Mouse (Mus musculus) kidney, adult 2 months (tissue): ENCODE measurements around the gene Atoh8. TPM values are rescaled to one million over a fixed set of nuclear protein-coding genes. Genes with fewer than 3 reads are reported as not detected.

Experiments
- DNase-seq: peaks from one replicate; pipeline ENCODE4 v3.0.0; 2021
- H3K27ac ChIP-seq: fragments of 200-500 bp; 2 replicates; pipeline ENCODE4 v1.5.1; 2012; ENCODE audit warnings: low read depth, low read length, control low read depth, inconsistent platforms; ENCODE audit not compliant: insufficient read depth
- H3K27me3 ChIP-seq: fragments of 200-500 bp; replicated peaks from 2 replicates; pipeline ENCODE4 v1.6.1; 2012; ENCODE audit warnings: mild to moderate bottlenecking, moderate library complexity, low read length, inconsistent platforms; ENCODE audit not compliant: control insufficient read depth, insufficient read depth
- H3K36me3 ChIP-seq: fragments of 200-500 bp; 2 replicates; pipeline ENCODE4 v1.6.1; 2012; ENCODE audit warnings: mild to moderate bottlenecking, moderate library complexity, low read length, inconsistent platforms; ENCODE audit not compliant: control insufficient read depth, insufficient read depth
- H3K4me1 ChIP-seq: fragments of 200-500 bp; 2 replicates; pipeline ENCODE4 v1.6.1; 2011; ENCODE audit warnings: low read length; ENCODE audit not compliant: control insufficient read depth, insufficient read depth
- H3K4me3 ChIP-seq: fragments of 200-500 bp; 2 replicates; pipeline ENCODE4 v1.5.1; 2011; ENCODE audit warnings: mild to moderate bottlenecking, low read depth, low read length, control low read depth; ENCODE audit not compliant: insufficient read depth
- CTCF ChIP-seq: fragments of 200-500 bp; conservative IDR thresholded peaks from 2 replicates; pipeline ENCODE4 v1.5.1; 2011; ENCODE audit warnings: low read depth, mild to moderate bottlenecking, control low read depth, low read length, moderate library complexity, mixed read lengths; ENCODE audit not compliant: insufficient read depth, insufficient read length
- POLR2A ChIP-seq: fragments of 200-500 bp; IDR thresholded peaks from one replicate; pipeline ENCODE4 v1.6.1; 2011; ENCODE audit warnings: low read depth, low read length, control low read depth
- WGBS: fragments of 180-500 bp; shearing (Covaris S2); methylation state at CpG from one replicate; pipeline ENCODE4 v1.1.7; 2018; 5-methylcytosine and 5-hydroxymethylcytosine counted together
- polyA plus RNA-seq: library from polyadenylated mRNA; depleted of rRNA; stranded (reverse); fragments of >200 nt; gene quantifications from 2 replicates; pipeline ENCODE4 v1.2.3, GENCODE M21; 2012

Atoh8 gene
- polyA plus RNA-seq, 1 experiment = 7.7 TPM

DNA sequence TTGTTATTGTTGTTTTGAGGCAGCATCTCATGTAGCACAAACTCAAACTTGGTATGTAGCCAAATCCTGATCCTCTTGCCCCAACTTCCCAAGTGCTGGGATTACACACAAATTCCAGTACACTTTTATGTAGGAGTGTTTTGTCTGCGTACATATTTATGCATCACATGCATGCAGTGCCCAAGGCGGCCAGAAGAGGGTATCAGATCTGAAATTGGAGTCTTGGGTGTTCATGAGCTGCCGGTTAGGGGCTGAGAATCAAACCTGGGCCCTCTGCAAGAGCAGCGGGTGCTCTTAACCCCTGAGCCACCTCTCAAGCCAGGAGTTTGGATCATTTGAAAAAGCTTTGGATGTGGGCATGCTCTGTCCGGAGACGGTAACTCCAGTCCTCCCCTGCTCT is 40.8 kb upstream of the Atoh8 start:
- H3K27me3 ChIP-seq = no peaks in the 10 kb centered on the region
- H3K4me1 ChIP-seq = no peaks in the 10 kb centered on the region
- 95% methylated on average over 6 of the region's 6 CpGs for WGBS
- H3K27ac ChIP-seq = no peak overlapping the region
- DNase-seq = no peak
- H3K4me3 ChIP-seq = no peak overlapping the region
- TF ChIP-seq CTCF = no peak
- TF ChIP-seq POLR2A = no peak
- no peaks in the 10 kb centered on the region for H3K36me3 ChIP-seq

DNA sequence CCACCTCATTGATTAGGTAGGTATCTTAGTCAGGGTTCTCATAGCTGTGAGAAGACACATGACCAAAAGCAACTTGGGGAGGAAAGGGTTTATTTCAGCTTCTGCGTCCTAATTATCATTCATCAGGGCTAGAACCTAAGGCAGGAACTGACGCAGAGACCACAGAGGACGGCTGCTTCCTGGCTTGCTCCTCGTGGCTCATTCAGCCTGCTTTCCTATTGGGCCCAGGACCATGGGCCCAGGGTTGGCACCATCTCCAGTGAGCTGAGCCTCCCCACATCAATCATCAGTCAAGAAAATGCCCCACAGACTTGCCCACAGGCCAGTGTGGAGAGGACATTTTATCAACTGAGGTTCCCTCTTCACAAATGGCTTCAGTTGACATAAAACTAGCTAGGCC is 40.1 kb upstream of the Atoh8 start:
- Histone ChIP-seq H3K27ac (no peak overlapping the region), H3K36me3 (no peaks in the 10 kb centered on the region), H3K27me3 (no peaks in the 10 kb centered on the region), H3K4me3 (no peak overlapping the region), H3K4me1 (no peaks in the 10 kb centered on the region)
- WGBS = 65% methylated on average over 4 of the region's 4 CpGs
- no peak for TF ChIP-seq CTCF
- no peak for TF ChIP-seq POLR2A
- no peak for DNase-seq

DNA sequence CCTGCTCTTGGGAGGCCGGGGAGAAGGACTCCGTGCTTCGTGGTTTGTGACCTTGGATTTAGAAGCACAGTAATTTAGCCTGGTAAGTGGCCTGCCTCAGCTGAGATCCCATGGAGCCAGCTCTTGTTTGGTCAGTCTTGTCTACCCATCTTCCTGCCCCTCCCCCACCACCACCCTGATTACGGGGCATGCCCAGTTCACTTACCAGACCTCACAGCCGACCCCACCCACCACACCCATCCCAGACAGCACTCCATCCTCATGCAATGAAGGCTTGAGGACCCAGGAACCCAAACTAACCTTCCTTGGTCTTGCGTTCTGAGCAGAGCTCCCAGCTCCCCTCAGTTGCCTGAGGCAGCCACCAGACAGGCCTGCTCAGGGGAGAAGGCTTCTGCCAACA is 37.8 kb upstream of the Atoh8 start:
- H3K36me3 ChIP-seq = no peaks in the 10 kb centered on the region
- no peaks in the 10 kb centered on the region for H3K27me3 ChIP-seq
- H3K4me1 ChIP-seq = no peaks in the 10 kb centered on the region
- DNase-seq = no peak
- H3K27ac ChIP-seq = no peak overlapping the region
- TF ChIP-seq CTCF = no peak
- no peak for TF ChIP-seq POLR2A
- WGBS = 77% methylated on average over 6 of the region's 6 CpGs
- H3K4me3 ChIP-seq = no peak overlapping the region

DNA sequence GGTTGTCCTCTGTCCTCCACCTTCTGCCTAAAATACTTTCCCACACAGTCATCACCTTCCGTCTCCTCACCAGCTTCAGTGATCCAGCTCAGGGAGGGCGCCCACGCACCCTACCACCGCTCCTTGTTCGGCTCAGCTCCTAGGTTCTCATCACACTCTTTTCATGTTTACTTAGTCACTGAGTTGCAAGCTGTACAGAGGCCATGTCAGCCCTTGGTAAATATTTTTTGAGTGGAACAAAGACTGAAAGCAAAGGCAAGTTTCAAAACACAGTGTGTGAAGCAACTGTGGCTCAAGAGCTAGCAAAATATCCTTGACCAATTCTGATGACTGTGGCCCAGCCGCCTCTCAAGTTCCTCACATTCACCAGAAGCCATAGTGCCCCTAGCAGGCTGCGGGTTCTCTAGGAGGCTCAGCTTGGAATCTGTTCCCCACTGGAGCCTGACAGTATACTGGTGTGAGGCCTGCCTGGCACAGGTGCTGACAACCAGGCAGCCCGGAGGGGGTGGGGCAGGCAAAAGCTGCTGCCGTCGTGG is 36.9 kb upstream of the Atoh8 start:
- Histone ChIP-seq H3K36me3 (no peaks in the 10 kb centered on the region), H3K4me3 (no peak overlapping the region), H3K4me1 (no peaks in the 10 kb centered on the region), H3K27ac (no peak overlapping the region), H3K27me3 (no peaks in the 10 kb centered on the region)
- DNase-seq = no peak
- TF ChIP-seq CTCF (no peak), POLR2A (no peak)
- WGBS = 76% methylated on average over 10 of the region's 10 CpGs

DNA sequence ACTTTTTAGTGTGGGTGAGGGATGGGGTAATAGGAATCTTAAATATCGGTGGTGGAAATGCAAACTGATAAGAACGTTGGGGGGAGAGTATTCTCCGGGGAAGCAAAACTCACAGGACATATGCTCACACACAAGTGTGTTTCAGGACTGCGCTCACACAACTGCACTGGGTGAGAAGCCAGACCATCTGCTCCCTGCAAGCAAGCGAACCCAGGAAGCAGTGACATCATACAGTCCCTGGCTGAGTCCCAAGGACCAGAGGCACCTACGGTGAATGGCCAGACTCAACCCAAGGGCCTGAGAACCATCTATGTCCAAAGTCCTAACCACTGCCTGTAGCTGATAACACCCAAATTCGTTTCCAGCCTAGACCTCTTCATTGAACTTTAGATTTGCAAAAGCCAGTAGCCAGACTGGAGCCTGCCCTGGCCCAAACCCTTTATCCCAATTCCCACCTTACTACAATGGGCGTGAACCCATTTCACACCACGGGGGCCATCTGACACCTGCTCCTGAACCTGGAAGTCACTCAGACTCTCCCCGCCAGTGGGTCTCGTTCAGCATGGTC is 35.7 kb upstream of the Atoh8 start:
- no peak for DNase-seq
- H3K36me3 ChIP-seq = no peaks in the 10 kb centered on the region
- TF ChIP-seq CTCF = no peak
- no peak for TF ChIP-seq POLR2A
- 64% methylated on average over 11 of the region's 11 CpGs for WGBS
- H3K27me3 ChIP-seq = no peaks in the 10 kb centered on the region
- no peak overlapping the region for H3K27ac ChIP-seq
- H3K4me1 ChIP-seq = no peaks in the 10 kb centered on the region
- no peak overlapping the region for H3K4me3 ChIP-seq

DNA sequence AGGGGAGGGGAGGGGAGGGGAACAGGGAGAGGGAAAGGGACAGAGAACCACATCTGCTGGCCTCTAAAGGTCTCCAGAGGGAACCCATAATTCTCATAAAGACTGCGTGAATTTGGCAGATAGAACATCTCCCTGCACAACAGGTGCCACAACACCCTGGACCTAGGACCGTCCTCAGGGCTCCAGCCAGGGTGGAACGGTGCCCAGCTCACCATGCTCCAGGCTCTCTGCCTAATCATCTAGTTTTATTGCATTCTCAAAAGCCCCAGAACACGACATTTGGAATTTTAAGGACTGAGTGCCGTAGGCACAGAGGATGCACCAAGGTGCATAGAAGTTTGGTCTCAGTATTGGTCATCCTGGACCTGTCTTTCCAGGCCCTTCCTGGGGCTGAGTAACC is 34.9 kb upstream of the Atoh8 start:
- DNase-seq = no peak
- no peaks in the 10 kb centered on the region for H3K36me3 ChIP-seq
- no peaks in the 10 kb centered on the region for H3K4me1 ChIP-seq
- WGBS = 80% methylated on average over 5 of the region's 5 CpGs
- H3K27ac ChIP-seq = no peak overlapping the region
- H3K27me3 ChIP-seq = no peaks in the 10 kb centered on the region
- no peak overlapping the region for H3K4me3 ChIP-seq
- TF ChIP-seq CTCF (no peak), POLR2A (no peak)

DNA sequence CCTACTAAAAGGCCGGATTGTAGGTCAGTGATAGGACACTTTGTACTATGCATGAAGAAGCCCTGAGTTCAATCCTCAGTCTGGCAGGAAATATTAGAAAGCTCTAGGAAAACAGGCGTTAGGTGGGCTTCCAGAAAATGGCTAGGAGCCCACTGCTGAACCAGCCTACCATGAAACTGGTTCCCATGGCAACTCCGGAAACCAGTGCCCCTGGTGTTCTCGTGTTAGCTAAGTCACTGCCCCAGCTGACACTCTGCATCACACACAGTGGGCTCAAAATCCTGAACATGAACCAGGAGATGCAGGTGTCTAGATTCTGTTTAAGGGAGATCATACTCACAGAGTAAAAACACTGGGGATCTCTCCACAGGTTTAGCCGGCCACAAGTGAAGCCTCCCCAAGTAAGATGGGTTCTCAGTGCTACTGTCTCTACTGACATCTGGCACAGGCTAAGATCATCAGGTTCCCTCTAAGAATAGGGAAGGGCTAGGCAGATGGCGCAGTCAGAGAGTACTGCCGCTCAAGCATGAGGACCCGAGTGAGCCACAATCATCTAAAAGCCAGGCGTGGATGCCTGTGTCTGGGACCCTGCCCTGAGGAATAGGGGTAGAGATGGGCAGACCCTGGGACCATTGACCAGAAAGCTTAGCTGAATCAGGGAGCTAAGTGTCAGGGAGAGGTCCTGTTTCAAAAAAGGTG is 32.9 kb upstream of the Atoh8 start:
- Histone ChIP-seq H3K27ac (no peak overlapping the region), H3K36me3 (no peaks in the 10 kb centered on the region), H3K4me3 (no peak overlapping the region), H3K4me1 (no peaks in the 10 kb centered on the region), H3K27me3 (no peaks in the 10 kb centered on the region)
- no peak for TF ChIP-seq CTCF
- TF ChIP-seq POLR2A = no peak
- no peak for DNase-seq
- 67% methylated on average over 9 of the region's 9 CpGs for WGBS
